Mouse (Mus musculus): ENCODE measurements at regions not wholly inside any gene's neighbourhood (a gene's known extent, or its start where the extent isn't known, plus 50 kb on each side); places are given as distances from the start of the nearest gene placed in this dataset.

DNA sequence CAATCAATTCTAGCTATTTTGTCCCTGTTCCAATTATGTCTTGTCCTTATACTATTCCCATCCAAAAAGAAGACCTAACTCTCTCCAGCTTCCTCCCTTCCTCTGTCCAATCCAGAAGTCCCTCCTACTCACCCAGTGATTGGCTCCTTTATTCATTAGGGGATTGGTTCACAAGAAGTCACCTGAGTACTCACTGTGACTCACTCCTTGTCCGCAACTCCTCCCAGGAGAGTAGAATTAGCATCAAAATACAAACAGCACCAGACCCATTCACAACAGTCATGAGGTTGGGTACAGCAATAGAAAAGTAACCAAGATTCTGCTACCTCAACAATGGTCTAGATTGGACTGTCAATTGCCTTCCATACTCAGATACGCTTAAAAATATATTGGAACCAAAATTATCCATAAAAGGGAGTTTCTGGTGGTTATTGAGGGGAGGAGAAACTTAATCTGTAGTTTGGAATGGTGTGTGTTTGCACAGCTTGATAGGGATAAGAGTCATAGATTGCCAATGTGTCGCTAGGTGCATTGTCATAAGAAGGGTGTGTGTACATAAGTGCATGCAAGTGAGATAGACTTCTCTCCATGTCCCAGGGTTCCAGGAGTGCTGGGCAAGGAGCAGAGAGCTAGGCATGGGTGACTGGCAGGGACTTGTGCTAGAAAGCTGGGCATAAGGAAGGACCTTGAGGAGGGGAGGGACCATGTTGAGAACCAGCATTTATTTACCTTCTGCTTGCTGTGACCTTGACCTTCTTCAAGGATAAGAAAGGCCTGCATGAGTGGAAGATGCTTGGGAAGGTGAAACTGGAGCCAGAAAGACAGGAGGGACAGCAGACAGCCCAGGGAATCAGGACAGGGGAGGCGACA lies 187.1 kb downstream of the Gm7361 start:
- DNase-seq, result no peak
- Histone ChIP-seq H3K27me3 (replicated peaks; ENCODE audit: control insufficient read depth, insufficient read depth, low read length) (no peaks in the 10 kb centered on the region), H3K36me3 (ENCODE audit: control insufficient read depth, insufficient read depth, low read length) (no peaks in the 10 kb centered on the region), H3K27ac (ENCODE audit: insufficient read depth, low read depth, low read length) (no peak overlapping the region), H3K4me1 (ENCODE audit: control insufficient read depth, insufficient read depth, low read length) (no peaks in the 10 kb centered on the region), H3K4me3 (ENCODE audit: insufficient read depth, low read depth, low read length) (no peak overlapping the region)
- TF ChIP-seq POLR2A (IDR thresholded peaks at IDR 0.05; ENCODE audit: low read depth, low read length) (no peak), CTCF (conservative IDR thresholded peaks at IDR 0.05; ENCODE audit: insufficient read depth, insufficient read length, low read depth, low read length) (no peak)
- 72% methylated on average over 4 of the region's 4 CpGs for WGBS

- Histone ChIP-seq H3K4me1 (ENCODE audit: control insufficient read depth, insufficient read depth, low read length) (no peaks in the 10 kb centered on the region), H3K27ac (ENCODE audit: insufficient read depth, low read depth, low read length) (no peak overlapping the region), H3K27me3 (replicated peaks; ENCODE audit: control insufficient read depth, insufficient read depth, low read length) (no peaks in the 10 kb centered on the region), H3K4me3 (ENCODE audit: insufficient read depth, low read depth, low read length) (no peak overlapping the region), H3K36me3 (ENCODE audit: control insufficient read depth, insufficient read depth, low read length) (no peaks in the 10 kb centered on the region)
- TF ChIP-seq POLR2A (IDR thresholded peaks at IDR 0.05; ENCODE audit: low read depth, low read length), result no peak
- TF ChIP-seq CTCF (conservative IDR thresholded peaks at IDR 0.05; ENCODE audit: insufficient read depth, insufficient read length, low read depth, low read length), result no peak
- no peak for DNase-seq
- WGBS, result 68% methylated on average over 1 of the region's 1 CpGs
These were observed 193.8 kb downstream of the Gm7361 start for GRCm38 (mm10) chr5:26451306-26451705.

- no peaks in the 10 kb centered on the region for H3K27me3 ChIP-seq (replicated peaks; ENCODE audit: control insufficient read depth, insufficient read depth, low read length)
- no peak for TF ChIP-seq POLR2A (IDR thresholded peaks at IDR 0.05; ENCODE audit: low read depth, low read length)
- no peak for TF ChIP-seq CTCF (conservative IDR thresholded peaks at IDR 0.05; ENCODE audit: insufficient read depth, insufficient read length, low read depth, low read length)
- no peak for DNase-seq
- H3K36me3 ChIP-seq (ENCODE audit: control insufficient read depth, insufficient read depth, low read length), result no peaks in the 10 kb centered on the region
- H3K27ac ChIP-seq (ENCODE audit: insufficient read depth, low read depth, low read length), result no peak overlapping the region
- 65% methylated on average over 4 of the region's 4 CpGs for WGBS
- H3K4me3 ChIP-seq (ENCODE audit: insufficient read depth, low read depth, low read length), result no peak overlapping the region
- no peaks in the 10 kb centered on the region for H3K4me1 ChIP-seq (ENCODE audit: control insufficient read depth, insufficient read depth, low read length)
These were observed 200.1 kb downstream of the Gm7361 start for GRCm38 (mm10) chr5:26457627-26458026.

GRCm38 (mm10) chr5:26466666-26467065 lies 209.2 kb downstream of the Gm7361 start:
- no peak for TF ChIP-seq POLR2A (IDR thresholded peaks at IDR 0.05; ENCODE audit: low read depth, low read length)
- TF ChIP-seq CTCF (conservative IDR thresholded peaks at IDR 0.05; ENCODE audit: insufficient read depth, insufficient read length, low read depth, low read length), result no peak
- WGBS, result 41% methylated on average over 1 of the region's 1 CpGs
- H3K27ac ChIP-seq (ENCODE audit: insufficient read depth, low read depth, low read length), result no peak overlapping the region
- H3K4me3 ChIP-seq (ENCODE audit: insufficient read depth, low read depth, low read length), result no peak overlapping the region
- DNase-seq, result no peak
- no peaks in the 10 kb centered on the region for H3K4me1 ChIP-seq (ENCODE audit: control insufficient read depth, insufficient read depth, low read length)
- H3K36me3 ChIP-seq (ENCODE audit: control insufficient read depth, insufficient read depth, low read length), result no peaks in the 10 kb centered on the region
- no peaks in the 10 kb centered on the region for H3K27me3 ChIP-seq (replicated peaks; ENCODE audit: control insufficient read depth, insufficient read depth, low read length)

- DNase-seq, result peak; percentile 86
- TF ChIP-seq POLR2A (IDR thresholded peaks at IDR 0.05; ENCODE audit: low read depth, low read length), result no peak
- no peak for TF ChIP-seq CTCF (conservative IDR thresholded peaks at IDR 0.05; ENCODE audit: insufficient read depth, insufficient read length, low read depth, low read length)
- WGBS, result 72% methylated on average over 2 of the region's 2 CpGs
- Histone ChIP-seq H3K27me3 (replicated peaks; ENCODE audit: control insufficient read depth, insufficient read depth, low read length) (no peaks in the 10 kb centered on the region), H3K27ac (ENCODE audit: insufficient read depth, low read depth, low read length) (no peak overlapping the region), H3K4me1 (ENCODE audit: control insufficient read depth, insufficient read depth, low read length) (no peaks in the 10 kb centered on the region), H3K36me3 (ENCODE audit: control insufficient read depth, insufficient read depth, low read length) (no peaks in the 10 kb centered on the region), H3K4me3 (ENCODE audit: insufficient read depth, low read depth, low read length) (no peak overlapping the region)
These were observed 228.2 kb downstream of the Gm7361 start for GRCm38 (mm10) chr5:26485726-26486125.

DNA sequence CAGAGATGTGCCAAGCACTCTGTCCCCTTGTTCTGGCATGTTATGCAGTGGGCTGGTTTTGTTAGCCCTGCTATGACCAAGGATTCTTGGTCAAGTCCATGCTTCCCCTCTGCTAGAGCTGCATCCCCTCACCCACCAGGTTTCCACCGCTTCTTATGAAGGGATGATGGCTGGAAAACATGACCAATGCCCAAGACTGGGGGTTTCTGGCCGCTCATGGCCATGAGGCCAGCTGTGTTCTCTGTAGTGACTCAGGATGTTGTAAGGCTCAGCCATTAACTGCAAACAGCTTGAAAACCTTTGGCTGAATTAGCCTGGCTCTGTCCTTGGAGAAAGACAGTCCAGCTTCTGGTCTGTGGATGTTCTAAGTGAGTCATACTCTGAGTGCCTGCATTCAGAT lies 236.5 kb downstream of the Gm7361 start:
- whole genome bisulfite sequencing, result 78% methylated on average over 2 of the region's 2 CpGs

GRCm38 (mm10) chr5:26497641-26498430 lies 240.3 kb downstream of the Gm7361 start:
- no peaks in the 10 kb centered on the region for H3K4me1 ChIP-seq (ENCODE audit: control insufficient read depth, insufficient read depth, low read length)
- TF ChIP-seq POLR2A (IDR thresholded peaks at IDR 0.05; ENCODE audit: low read depth, low read length) (no peak), CTCF (conservative IDR thresholded peaks at IDR 0.05; ENCODE audit: insufficient read depth, insufficient read length, low read depth, low read length) (no peak)
- no peak for DNase-seq
- H3K27me3 ChIP-seq (replicated peaks; ENCODE audit: control insufficient read depth, insufficient read depth, low read length), result no peaks in the 10 kb centered on the region
- no peaks in the 10 kb centered on the region for H3K36me3 ChIP-seq (ENCODE audit: control insufficient read depth, insufficient read depth, low read length)
- H3K27ac ChIP-seq (ENCODE audit: insufficient read depth, low read depth, low read length), result no peak overlapping the region
- no peak overlapping the region for H3K4me3 ChIP-seq (ENCODE audit: insufficient read depth, low read depth, low read length)
- 71% methylated on average over 2 of the region's 2 CpGs for WGBS

More for the DNA sequence above, 236.5 kb downstream of the Gm7361 start:
- Histone ChIP-seq H3K4me1 (ENCODE audit: control insufficient read depth, insufficient read depth, low read length) (no peaks in the 10 kb centered on the region), H3K36me3 (ENCODE audit: control insufficient read depth, insufficient read depth, low read length) (no peaks in the 10 kb centered on the region), H3K27me3 (replicated peaks; ENCODE audit: control insufficient read depth, insufficient read depth, low read length) (no peaks in the 10 kb centered on the region), H3K4me3 (ENCODE audit: insufficient read depth, low read depth, low read length) (no peak overlapping the region), H3K27ac (ENCODE audit: insufficient read depth, low read depth, low read length) (no peak overlapping the region)
- no peak for TF ChIP-seq CTCF (conservative IDR thresholded peaks at IDR 0.05; ENCODE audit: insufficient read depth, insufficient read length, low read depth, low read length)
- no peak for TF ChIP-seq POLR2A (IDR thresholded peaks at IDR 0.05; ENCODE audit: low read depth, low read length)
- no peak for DNase-seq
